Mouse (Mus musculus) erythroblast, embryonic 14.5 days (primary cell): ENCODE measurements around the gene Sdad1.

ENCODE experiments used
- GATA1 ChIP-seq: IDR thresholded peaks from 2 replicates; pipeline ENCODE4 v1.6.1; 2012; ENCODE audit warnings: low read length, inconsistent platforms, mixed read lengths
- TAL1 ChIP-seq: IDR thresholded peaks from 3 replicates; pipeline ENCODE4 v1.6.1; 2012; ENCODE audit warnings: low read length, inconsistent platforms, mixed read lengths

DNA sequence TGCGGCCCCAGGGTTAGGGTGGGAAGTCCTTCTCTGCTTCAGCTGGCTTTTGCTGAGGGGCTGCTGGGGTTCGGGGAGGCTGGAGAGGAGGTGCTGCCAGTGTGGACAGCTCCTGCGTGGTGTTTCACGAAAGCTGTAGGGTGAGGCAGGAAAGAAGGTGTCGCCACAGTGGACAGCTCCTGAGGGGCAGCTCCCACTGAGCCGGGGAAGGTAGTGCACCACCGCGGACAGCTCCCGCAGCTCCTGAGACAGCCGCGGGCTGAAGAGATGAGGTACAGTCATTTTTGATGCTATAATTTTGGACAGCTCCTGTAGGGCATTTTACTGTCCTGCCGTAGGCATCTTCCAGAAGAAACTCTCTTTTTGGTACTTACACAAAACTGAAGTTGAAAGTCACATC lies 47.8 kb upstream of the Sdad1 start:
- TF ChIP-seq TAL1, result no peak
- no peak for TF ChIP-seq GATA1
